25 mouse cellular contexts compared by ENCODE assay signal in genomic region chr9:102892480-102893355, GRCm38 (mm10). TPM values are rescaled to one million over a fixed set of nuclear protein-coding genes. Genes with fewer than 3 reads are reported as not detected.
DNase-seq lines count a peak whose midpoint lies in the region; ATAC-seq lines count a peak whose summit lies in the region.
"Had no signal": no experiment of that assay in that cellular context is flagged by ENCODE, and none has a peak within 500 bp of the region (broad histone marks: within the 10 kb centered on the region; RNA-seq: fewer than 3 reads in every experiment).

No protein-coding gene starts in this region.

- H3K27ac ChIP-seq in lung, embryonic 15.5 days: peak overlapping the region; percentile 94
- H3K27ac ChIP-seq: embryonic facial prominence, embryonic 12.5 days; embryonic facial prominence, embryonic 15.5 days; gastrocnemius, adult 2 months; heart, embryonic 10.5 days; hindbrain, embryonic 14.5 days; hindbrain, postnatal 0 days had no signal

- H3K4me3 ChIP-seq in lung, embryonic 15.5 days: no peak overlapping the region
- H3K4me3 ChIP-seq: embryonic facial prominence, embryonic 12.5 days; embryonic facial prominence, embryonic 15.5 days; gastrocnemius, adult 2 months; heart, embryonic 10.5 days; heart, embryonic 13.5 days had no signal

- WGBS in lung, embryonic 15.5 days: 37% methylated on average over 7 of the region's 7 CpGs

- no peak for DNase-seq in lung, postnatal 14 days
- DNase-seq in adipocyte (ENCODE audit: low spot score): peak; percentile 17
- DNase-seq in lung, postnatal 10 days: peak; percentile 59
- DNase-seq in cerebellum, adult 11 months: no peak
- DNase-seq in urinary bladder, adult 18-20 months (ENCODE audit: low spot score in 2 of 2): no peak
- DNase-seq: adrenal gland, adult 8-10 months; adrenal gland, postnatal 25 days; cerebellum, adult 18-20 months; cerebellum, adult 9-10 months; cerebellum, postnatal 14 days; forebrain, postnatal 0 days; gastrocnemius, adult 2 months; gastrocnemius, postnatal 14 days; heart, adult 18-20 months; heart, postnatal 14 days; heart, postnatal 4 days had no signal

- H3K36me3 ChIP-seq in lung, embryonic 15.5 days: peaks cover 11% of the 10 kb centered on the region

- H3K9ac ChIP-seq in lung, embryonic 15.5 days: no peak overlapping the region
- H3K9ac ChIP-seq: embryonic facial prominence, embryonic 12.5 days; embryonic facial prominence, embryonic 15.5 days; forebrain, postnatal 0 days; heart, embryonic 13.5 days; hindbrain, embryonic 14.5 days had no signal

- peak; percentile 79 for ATAC-seq in lung, embryonic 15.5 days (ENCODE audit: borderline replicate concordance, extremely low read depth, low FRiP score, low TSS enrichment)
- ATAC-seq: CD4-positive, CD25-positive, alpha-beta regulatory T cell, adult 4 months; forebrain, embryonic 14.5 days; forebrain, postnatal 0 days; hindbrain, postnatal 0 days had no signal

- H3K4me2 ChIP-seq in lung, embryonic 15.5 days: peak overlapping the region; percentile 25; the same call in 1 of the 2 replicates
- H3K4me2 ChIP-seq: embryonic facial prominence, embryonic 12.5 days; embryonic facial prominence, embryonic 15.5 days; heart, embryonic 13.5 days; hindbrain, embryonic 14.5 days had no signal

- H3K27me3 ChIP-seq in lung, embryonic 15.5 days: no peaks in the 10 kb centered on the region
- H3K27me3 ChIP-seq: embryonic facial prominence, embryonic 12.5 days; embryonic facial prominence, embryonic 15.5 days; heart, embryonic 13.5 days had no signal

- no peaks in the 10 kb centered on the region for H3K9me3 ChIP-seq in lung, embryonic 15.5 days
- H3K9me3 ChIP-seq: embryonic facial prominence, embryonic 12.5 days; embryonic facial prominence, embryonic 15.5 days; heart, embryonic 10.5 days; heart, embryonic 13.5 days had no signal

- H3K4me1 ChIP-seq in lung, embryonic 15.5 days: peaks cover 14% of the 10 kb centered on the region
- H3K4me1 ChIP-seq: embryonic facial prominence, embryonic 12.5 days; embryonic facial prominence, embryonic 15.5 days had no signal

RNA-seq across cellular contexts. Expression of gene Ryk, which starts 58.0 kb away (rescaled TPM):
- 23.4 and 25.6 TPM in 2 replicates for polyA plus RNA-seq in lung, embryonic 15.5 days (2015; fragmentation: Nextera tagmentation; extraction: Ambion mirVana)

Comparison
In these comparisons a context has a peak if more than half of its experiments do, and no peak if none do; other contexts are left out.
1. DNase-seq: peak in adipocyte (single experiment) and lung, postnatal 10 days (single experiment); none in lung, postnatal 14 days (single experiment), cerebellum, adult 11 months (single experiment) and urinary bladder, adult 18-20 months (0 of 2).